Comparison of ENCODE assay signal across 15 mouse cellular contexts in the genomic region with DNA sequence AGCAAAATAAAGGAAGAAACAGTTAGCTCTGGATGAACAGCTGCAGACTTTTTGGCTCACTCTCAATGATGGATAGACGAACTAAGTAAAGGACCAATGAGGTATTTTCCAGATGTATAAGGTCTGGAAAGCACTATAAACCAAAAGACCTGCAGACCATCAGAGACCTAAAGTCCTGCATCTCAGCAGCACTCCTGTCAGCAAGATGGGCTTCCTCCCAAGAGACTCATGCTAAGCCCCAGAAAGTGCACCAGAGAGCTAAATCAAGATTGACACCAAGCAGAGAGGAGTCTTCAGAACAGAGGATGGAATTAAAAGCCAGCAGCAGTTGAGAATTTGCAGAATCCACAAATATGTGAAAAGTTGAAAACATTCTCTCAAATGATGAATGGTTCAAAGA.
"Had no signal": no experiment of that assay in that cellular context is flagged by ENCODE, and none has a peak within 500 bp of the region (broad histone marks: within the 10 kb centered on the region; RNA-seq: fewer than 3 reads in every experiment).

No protein-coding gene starts in this region.

- H3K9me3 ChIP-seq: midbrain, embryonic 12.5 days had no signal

- H3K4me1 ChIP-seq: liver, embryonic 13.5 days; midbrain, embryonic 12.5 days had no signal

- H3K27me3 ChIP-seq: liver, embryonic 13.5 days; midbrain, embryonic 12.5 days had no signal

- DNase-seq: kidney, postnatal 10 days; layer of hippocampus, postnatal 36 days; liver, embryonic 13.5 days; lung, adult 2 months; lung, postnatal 14 days; lung, postnatal 4 days; right cerebral cortex, postnatal 25 days; thymus, adult 18-20 months; thymus, postnatal 36 days had no signal

- ATAC-seq: hindbrain, postnatal 0 days; inflammation-experienced regulatory T-cells, adult 6 months; midbrain, embryonic 16.5 days had no signal

- H3K36me3 ChIP-seq: liver, embryonic 13.5 days; midbrain, embryonic 12.5 days had no signal

- H3K9ac ChIP-seq: liver, embryonic 13.5 days; midbrain, embryonic 12.5 days had no signal

- H3K4me3 ChIP-seq: left cerebral cortex, adult 2 months; liver, embryonic 13.5 days; midbrain, embryonic 12.5 days; myocyte had no signal

- H3K4me2 ChIP-seq: liver, embryonic 13.5 days; midbrain, embryonic 12.5 days had no signal

- H3K27ac ChIP-seq: hindbrain, postnatal 0 days; left cerebral cortex, adult 2 months; liver, embryonic 13.5 days; midbrain, embryonic 12.5 days had no signal
